Mouse (Mus musculus) cortical plate, adult 2 months (tissue): Measurements from ENCODE around the gene Tbc1d8b.

ENCODE experiments used
- CTCF ChIP-seq: fragments of 200-500 bp; IDR thresholded peaks from 2 replicates; pipeline ENCODE4 v1.5.1; 2011; ENCODE audit warnings: mild to moderate bottlenecking, control low read depth, low read length; ENCODE audit not compliant: insufficient read depth; ENCODE audit errors: extremely low read depth
- POLR2A ChIP-seq: fragments of 200-500 bp; IDR thresholded peaks from 2 replicates; pipeline ENCODE4 v1.6.1; 2011; ENCODE audit warnings: mild to moderate bottlenecking, low read length, control low read depth; ENCODE audit not compliant: insufficient read depth; ENCODE audit errors: extremely low read depth

DNA sequence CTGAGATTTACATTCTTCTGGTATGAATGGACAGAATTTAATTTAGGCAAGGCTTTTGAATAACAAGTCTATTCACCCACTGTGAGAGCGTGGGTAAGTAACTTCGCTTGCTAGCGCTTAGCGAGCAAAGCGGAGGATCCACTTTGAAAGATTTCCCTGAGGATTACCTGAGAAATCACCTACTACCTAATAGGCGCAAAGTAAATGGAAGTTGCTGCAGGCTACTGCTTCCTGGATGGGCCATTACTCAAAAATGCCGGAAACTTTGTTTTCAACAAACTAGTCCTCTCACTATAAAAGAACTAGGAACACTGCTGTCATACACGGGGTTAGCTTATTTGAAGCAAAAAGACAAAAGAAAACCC lies 404 bp upstream of the Tbc1d8b start:
- TF ChIP-seq CTCF, result no peak
- TF ChIP-seq POLR2A, result no peak
